Mouse (Mus musculus) liver, adult 2 months (tissue): Measurements from ENCODE around the gene Rsf1. TPM values are rescaled to one million over a fixed set of nuclear protein-coding genes. Genes with fewer than 3 reads are reported as not detected.

Experiments
- DNase-seq: peaks from one replicate; pipeline ENCODE4 v3.0.0-alpha.2; 2011; ENCODE audit warnings: low read depth, low spot score; ENCODE audit errors: extremely low read depth
- H3K27ac ChIP-seq: fragments of 200-500 bp; replicated peaks from 2 replicates; pipeline ENCODE4 v1.5.1; 2012; ENCODE audit warnings: low read depth, mild to moderate bottlenecking, control low read depth, inconsistent platforms, low read length; ENCODE audit not compliant: insufficient read depth
- H3K27me3 ChIP-seq: fragments of 200-500 bp; 2 replicates; pipeline ENCODE4 v1.6.1; 2012; ENCODE audit warnings: mild to moderate bottlenecking, moderate library complexity, low read length, inconsistent platforms; ENCODE audit not compliant: control insufficient read depth, insufficient read depth
- H3K36me3 ChIP-seq: fragments of 200-500 bp; 2 replicates; pipeline ENCODE4 v1.6.1; 2012; ENCODE audit warnings: low read length, inconsistent platforms; ENCODE audit not compliant: control insufficient read depth, insufficient read depth
- H3K4me1 ChIP-seq: fragments of 200-500 bp; 2 replicates; pipeline ENCODE4 v1.6.1; 2011; ENCODE audit warnings: low read length; ENCODE audit not compliant: control insufficient read depth, insufficient read depth
- H3K4me3 ChIP-seq: fragments of 200-500 bp; 2 replicates; pipeline ENCODE4 v1.5.1; 2011; ENCODE audit warnings: low read depth, mild to moderate bottlenecking, control low read depth, low read length, moderate library complexity; ENCODE audit not compliant: insufficient read depth
- H3K79me2 ChIP-seq: fragments of 200-500 bp; 2 replicates; pipeline ENCODE4 v1.6.1; 2012; ENCODE audit warnings: inconsistent platforms, mild to moderate bottlenecking, low read length, moderate library complexity; ENCODE audit not compliant: control insufficient read depth, insufficient read depth
- H3K9ac ChIP-seq: fragments of 200-500 bp; 2 replicates; pipeline ENCODE4 v1.6.1; 2012; ENCODE audit warnings: low read depth, mild to moderate bottlenecking, control low read depth, inconsistent platforms, low read length
- CTCF ChIP-seq: fragments of 200-500 bp; IDR thresholded peaks from 2 replicates; pipeline ENCODE4 v1.5.1; 2011; ENCODE audit warnings: low read depth, low read length, control low read depth
- POLR2A ChIP-seq: fragments of 200-500 bp; IDR thresholded peaks from 2 replicates; pipeline ENCODE4 v1.6.1; 2011; ENCODE audit warnings: low read length, control low read depth; ENCODE audit not compliant: insufficient read depth; ENCODE audit errors: extremely low read depth
- WGBS: fragments of 180-500 bp; shearing (Covaris S2); methylation state at CpG from one replicate; pipeline ENCODE4 v1.1.7; 2018; 5-methylcytosine and 5-hydroxymethylcytosine counted together
- polyA plus RNA-seq: library from polyadenylated mRNA; depleted of rRNA; stranded (reverse); fragments of >200 nt; gene quantifications from 2 replicates; pipeline ENCODE4 v1.2.3, GENCODE M21; 2012
- total RNA-seq: library from RNA; depleted of rRNA; stranded (reverse); fragments of >200 nt; gene quantifications from 2 replicates; pipeline ENCODE4 v1.2.3, GENCODE M21; 2014

Rsf1 gene
- total and polyA plus RNA-seq, 2 experiments = 1.2 to 8.0 TPM

DNA sequence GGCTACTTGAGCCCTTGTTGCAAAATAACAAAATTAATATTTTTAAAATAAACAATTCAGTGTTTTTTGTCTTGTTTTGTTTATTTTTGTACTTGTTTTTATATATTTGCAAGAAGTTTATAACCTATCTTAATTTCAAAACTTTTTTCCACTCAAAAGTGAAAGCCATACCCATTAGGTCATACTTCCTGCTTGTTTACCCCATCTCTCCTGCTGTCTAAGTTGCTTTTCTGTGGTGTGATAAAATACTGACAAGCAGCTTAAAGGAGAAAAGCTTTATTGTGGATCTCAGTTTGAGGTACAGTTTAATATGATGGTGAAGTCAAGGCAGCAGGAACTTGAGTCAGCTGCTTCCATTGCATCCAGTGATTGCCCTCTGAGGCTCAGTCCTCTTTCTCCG lies 53.2 kb downstream of the Rsf1 start:
- no peak overlapping the region for H3K4me3 ChIP-seq
- H3K27me3 ChIP-seq = no peaks in the 10 kb centered on the region
- TF ChIP-seq CTCF (no peak), POLR2A (no peak)
- peaks cover 13% of the 10 kb centered on the region for H3K79me2 ChIP-seq
- H3K4me1 ChIP-seq = peaks cover 2% of the 10 kb centered on the region; the same call in 1 of the 2 replicates
- no peaks in the 10 kb centered on the region for H3K36me3 ChIP-seq
- H3K9ac ChIP-seq = no peak overlapping the region
- no peak for DNase-seq
- 94% methylated on average over 1 of the region's 1 CpGs for WGBS
- no peak overlapping the region for H3K27ac ChIP-seq

DNA sequence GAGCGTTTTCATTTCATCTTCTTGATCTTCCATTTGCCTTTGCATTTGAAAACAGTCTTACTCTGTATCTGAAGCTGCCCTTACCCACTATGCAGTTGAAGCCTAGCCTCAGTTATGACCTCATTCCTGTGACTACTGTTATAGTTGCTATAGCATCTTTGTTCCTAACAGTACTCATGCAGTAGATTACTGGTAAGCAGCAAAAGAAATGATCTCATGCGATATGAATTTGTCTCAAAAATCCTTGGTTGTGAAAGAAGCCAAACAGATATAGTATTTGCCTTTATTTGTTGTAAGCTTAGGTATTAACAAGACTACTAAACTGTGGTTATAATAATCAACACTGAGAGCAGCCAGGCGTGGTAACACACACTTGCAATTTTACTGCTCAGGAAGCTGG lies 65.4 kb downstream of the Rsf1 start:
- Histone ChIP-seq H3K9ac (no peak overlapping the region), H3K4me1 (peaks cover 2% of the 10 kb centered on the region; the same call in 1 of the 2 replicates), H3K79me2 (no peaks in the 10 kb centered on the region; the same call in 1 of the 2 replicates), H3K27me3 (no peaks in the 10 kb centered on the region), H3K4me3 (no peak overlapping the region), H3K36me3 (no peaks in the 10 kb centered on the region; the same call in 1 of the 2 replicates), H3K27ac (no peak overlapping the region)
- DNase-seq = no peak
- 50% methylated on average over 3 of the region's 3 CpGs for WGBS
- TF ChIP-seq CTCF = no peak
- TF ChIP-seq POLR2A = no peak

- no peak for DNase-seq
- Histone ChIP-seq H3K4me1 (peaks cover 7% of the 10 kb centered on the region; the same call in 1 of the 2 replicates), H3K9ac (no peak overlapping the region), H3K79me2 (no peaks in the 10 kb centered on the region), H3K36me3 (no peaks in the 10 kb centered on the region; the same call in 1 of the 2 replicates), H3K27me3 (no peaks in the 10 kb centered on the region), H3K4me3 (no peak overlapping the region), H3K27ac (no peak overlapping the region)
- no peak for TF ChIP-seq POLR2A
- no peak for TF ChIP-seq CTCF
- 92% methylated on average over 5 of the region's 5 CpGs for WGBS
Observed at GRCm38 (mm10) chr7:97647656-97648055, 68.0 kb downstream of the Rsf1 start.

- 35% methylated on average over 4 of the region's 4 CpGs for WGBS
- H3K9ac ChIP-seq = no peak overlapping the region
- TF ChIP-seq POLR2A (no peak), CTCF (no peak)
Observed at GRCm38 (mm10) chr7:97650729-97651128, 71.0 kb downstream of the Rsf1 start.

DNA sequence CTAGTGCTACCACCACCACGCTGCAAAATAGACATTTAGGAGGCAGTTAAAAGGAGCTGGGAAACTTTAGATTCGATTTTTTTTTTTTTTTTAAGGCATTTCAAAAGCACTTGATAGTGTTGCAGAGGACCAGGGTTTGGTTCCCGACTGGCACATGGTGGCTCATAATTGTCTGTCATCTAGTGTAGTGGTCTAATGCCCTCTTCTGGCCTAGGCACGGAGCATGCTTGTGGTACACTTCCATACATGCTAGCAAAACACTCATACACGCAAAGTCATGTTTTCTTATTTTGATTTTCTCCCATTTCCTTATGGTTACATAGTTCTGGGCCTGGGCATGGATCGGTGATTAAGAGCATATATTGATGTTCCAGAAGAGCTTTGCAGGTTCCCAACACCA lies 76.5 kb downstream of the Rsf1 start:
- WGBS = 85% methylated on average over 6 of the region's 6 CpGs
- no peaks in the 10 kb centered on the region for H3K79me2 ChIP-seq
- H3K36me3 ChIP-seq = peaks cover 9% of the 10 kb centered on the region
- TF ChIP-seq POLR2A (no peak), CTCF (no peak)
- H3K4me1 ChIP-seq = peaks cover 2% of the 10 kb centered on the region; the same call in 1 of the 2 replicates
- H3K27ac ChIP-seq = no peak overlapping the region
- DNase-seq = peak; percentile 9
- H3K9ac ChIP-seq = no peak overlapping the region
- no peaks in the 10 kb centered on the region for H3K27me3 ChIP-seq
- H3K4me3 ChIP-seq = no peak overlapping the region

More at GRCm38 (mm10) chr7:97650729-97651128, 71.0 kb downstream of the Rsf1 start:
- no peaks in the 10 kb centered on the region for H3K79me2 ChIP-seq
- no peak overlapping the region for H3K4me3 ChIP-seq
- H3K4me1 ChIP-seq = peaks cover 5% of the 10 kb centered on the region; the same call in 1 of the 2 replicates
- peak; percentile 78 for DNase-seq
- H3K27ac ChIP-seq = no peak overlapping the region
- H3K27me3 ChIP-seq = no peaks in the 10 kb centered on the region
- peaks cover 2% of the 10 kb centered on the region; the same call in 1 of the 2 replicates for H3K36me3 ChIP-seq

DNA sequence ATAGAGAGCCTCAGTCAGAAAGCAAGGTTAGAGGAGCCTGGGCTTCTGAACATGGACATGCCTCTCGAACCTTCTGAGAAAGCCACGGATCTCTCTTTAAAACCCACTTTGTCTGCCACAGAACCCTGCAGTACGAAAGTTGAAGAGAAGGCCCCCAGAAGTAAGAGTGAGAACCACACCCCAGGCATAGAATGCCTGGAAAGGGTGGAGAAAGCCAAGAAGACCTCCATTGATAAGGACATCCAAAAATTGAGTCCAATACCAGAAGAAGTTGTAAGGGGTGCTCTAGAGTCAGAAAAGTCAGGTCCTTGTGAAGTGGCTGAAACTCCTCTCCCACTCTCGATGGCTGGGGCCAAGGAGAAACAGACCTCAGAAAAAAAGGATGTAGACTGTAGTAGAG lies 81.9 kb downstream of the Rsf1 start:
- Histone ChIP-seq H3K27me3 (no peaks in the 10 kb centered on the region), H3K9ac (no peak overlapping the region), H3K36me3 (peaks cover 40% of the 10 kb centered on the region), H3K4me3 (no peak overlapping the region), H3K27ac (no peak overlapping the region), H3K4me1 (no peaks in the 10 kb centered on the region), H3K79me2 (no peaks in the 10 kb centered on the region)
- WGBS = 94% methylated on average over 4 of the region's 4 CpGs
- TF ChIP-seq CTCF (no peak), POLR2A (no peak)
- DNase-seq = no peak
